Mouse (Mus musculus): ENCODE measurements around the gene Trp53tg5.

DNA sequence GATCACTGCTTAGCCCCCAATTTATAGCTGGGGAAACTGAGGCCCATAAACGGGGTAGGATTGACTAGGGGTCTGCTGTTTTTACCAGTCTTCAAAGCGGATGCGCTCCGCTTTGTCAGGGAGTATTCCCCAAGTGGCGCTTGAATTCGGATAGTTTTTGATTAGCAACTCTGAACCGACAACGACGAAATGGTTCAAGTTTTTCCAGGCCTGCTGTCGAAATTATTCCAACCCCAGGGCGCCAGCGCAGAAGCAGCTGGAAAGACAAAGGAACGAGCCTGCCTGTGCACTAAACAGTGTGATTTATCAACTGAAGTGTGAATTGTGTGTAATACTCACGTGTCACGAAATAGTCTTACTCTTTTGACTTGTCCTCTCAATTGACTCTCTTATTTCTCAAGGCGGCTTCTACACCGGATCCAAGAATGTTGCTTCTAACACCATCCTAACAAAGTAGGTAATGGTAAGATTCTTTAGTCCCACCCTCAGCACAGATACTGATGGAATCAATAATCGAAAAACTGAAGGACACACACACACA, 30.0 kb downstream of the Trp53tg5 start, which contains the start of gene Sdc4:
- TF ChIP-seq GATA1 (IDR thresholded peaks at IDR 0.05; ENCODE audit: borderline replicate concordance, low read length) (no peak), FLI1 (IDR thresholded peaks at IDR 0.05; ENCODE audit: low read length) (no peak)

Measured in megakaryocyte, embryonic 14.5 days (primary cell).